Mouse (Mus musculus): ENCODE results near the gene Ttn. TPM values are rescaled to one million over a fixed set of nuclear protein-coding genes. Genes with fewer than 3 reads are reported as not detected.

Gene Ttn
- total RNA-seq, 1 experiment from 2014 or later = 0.10 TPM

DNA sequence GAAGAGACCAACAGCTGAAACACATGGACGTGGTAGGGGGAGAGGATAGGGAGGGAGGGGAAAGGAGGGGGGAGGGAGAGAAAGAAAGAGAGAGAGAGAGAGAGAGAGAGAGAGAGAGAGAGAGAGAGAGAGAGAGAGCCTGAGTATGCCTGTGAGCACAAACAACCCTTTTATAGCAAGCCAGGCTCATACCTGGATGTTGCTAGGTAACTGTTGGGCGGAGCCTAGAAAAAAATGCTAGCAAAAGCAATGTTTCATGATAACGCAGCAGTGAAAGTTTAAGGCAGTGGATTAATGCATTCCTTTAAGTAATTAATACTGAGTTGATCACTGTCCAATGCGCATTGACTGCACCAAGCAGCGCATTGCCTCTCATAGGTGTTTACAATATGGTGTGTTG is 327.7 kb downstream of the Ttn start:
- ATAC-seq (replicated peaks in 1 of 2; ENCODE audit: insufficient read depth in 1 of 2, low FRiP score in 2 of 2, low TSS enrichment in 1 of 2, low read depth in 1 of 2, poor library complexity in 2 of 2, severe bottlenecking in 2 of 2) = no peak

Other genes starting within 250 kb of the Ttn start
- 4.9 and 5.6 TPM in 2 replicates for gene Ccdc141, start 188.1 kb upstream of the Ttn start, total RNA-seq (2017)